Mouse (Mus musculus) erythroblast, embryonic 14.5 days (primary cell): ENCODE measurements around the gene Nfic. TPM values are rescaled to one million over a fixed set of nuclear protein-coding genes. Genes with fewer than 3 reads are reported as not detected.
A peak's percentile ranks its signal among the peaks of the same experiment; 100 is the strongest.

Source experiments
- H3K27me3 ChIP-seq: 2 replicates; pipeline ENCODE4 v1.6.1; 2012; ENCODE audit warnings: inconsistent platforms; ENCODE audit not compliant: control insufficient read depth
- H3K36me3 ChIP-seq: 2 replicates; pipeline ENCODE4 v1.6.1; 2012; ENCODE audit warnings: mild to moderate bottlenecking, inconsistent platforms; ENCODE audit not compliant: control insufficient read depth
- H3K4me1 ChIP-seq: 2 replicates; pipeline ENCODE4 v1.6.1; 2012; ENCODE audit warnings: inconsistent platforms; ENCODE audit not compliant: control insufficient read depth
- H3K4me3 ChIP-seq: replicated peaks from 2 replicates; pipeline ENCODE3; 2012; ENCODE audit warnings: moderate library complexity, mild to moderate bottlenecking, inconsistent platforms
- H3K9me3 ChIP-seq: 2 replicates; pipeline ENCODE4 v1.6.1; 2012; ENCODE audit warnings: low read length, inconsistent platforms, mixed read lengths; ENCODE audit not compliant: control insufficient read depth
- GATA1 ChIP-seq: IDR thresholded peaks from 2 replicates; pipeline ENCODE4 v1.6.1; 2012; ENCODE audit warnings: low read length, inconsistent platforms, mixed read lengths
- TAL1 ChIP-seq: IDR thresholded peaks from 3 replicates; pipeline ENCODE4 v1.6.1; 2012; ENCODE audit warnings: low read length, inconsistent platforms, mixed read lengths
- polyA plus RNA-seq: library from polyadenylated mRNA; stranded (reverse); fragments of >175 nt; gene quantifications from 2 replicates; pipeline ENCODE4 v1.2.3, GENCODE M21; 2012

The Nfic gene
- polyA plus RNA-seq, 1 experiment = 0.94 TPM

GRCm38 (mm10) chr10:81400371-81401204 lies 54.8 kb downstream of the Nfic start:
- Histone ChIP-seq H3K4me1 (peaks cover 28% of the 10 kb centered on the region), H3K36me3 (peaks cover 5% of the 10 kb centered on the region; the same call in 1 of the 2 replicates), H3K9me3 (no peaks in the 10 kb centered on the region), H3K27me3 (peaks cover 30% of the 10 kb centered on the region), H3K4me3 (no peak overlapping the region)
- TF ChIP-seq GATA1 (no peak), TAL1 (no peak)

GRCm38 (mm10) chr10:81399798-81400308 lies 55.6 kb downstream of the Nfic start:
- H3K9me3 ChIP-seq = no peaks in the 10 kb centered on the region
- TF ChIP-seq TAL1 = no peak
- TF ChIP-seq GATA1 = no peak
- H3K27me3 ChIP-seq = peaks cover 25% of the 10 kb centered on the region
- peaks cover 5% of the 10 kb centered on the region; the same call in 1 of the 2 replicates for H3K36me3 ChIP-seq
- no peak overlapping the region for H3K4me3 ChIP-seq
- H3K4me1 ChIP-seq = peaks cover 27% of the 10 kb centered on the region

- Histone ChIP-seq H3K9me3 (no peaks in the 10 kb centered on the region), H3K4me1 (peaks cover 23% of the 10 kb centered on the region)
Observed at GRCm38 (mm10) chr10:81399296-81399695, 56.1 kb downstream of the Nfic start.

GRCm38 (mm10) chr10:81396749-81397148 lies 58.7 kb downstream of the Nfic start:
- H3K4me3 ChIP-seq = no peak overlapping the region
- H3K27me3 ChIP-seq = peaks cover 4% of the 10 kb centered on the region
- peaks cover 35% of the 10 kb centered on the region for H3K4me1 ChIP-seq
- H3K9me3 ChIP-seq = no peaks in the 10 kb centered on the region
- H3K36me3 ChIP-seq = peaks cover 5% of the 10 kb centered on the region; the same call in 1 of the 2 replicates
- TF ChIP-seq TAL1 (no peak), GATA1 (no peak)

More at GRCm38 (mm10) chr10:81399296-81399695, 56.1 kb downstream of the Nfic start:
- no peak overlapping the region for H3K4me3 ChIP-seq
- TF ChIP-seq TAL1 = no peak
- TF ChIP-seq GATA1 = no peak
- H3K27me3 ChIP-seq = peaks cover 19% of the 10 kb centered on the region
- H3K36me3 ChIP-seq = peaks cover 5% of the 10 kb centered on the region; the same call in 1 of the 2 replicates

GRCm38 (mm10) chr10:81395865-81396264 lies 59.6 kb downstream of the Nfic start:
- H3K9me3 ChIP-seq = no peaks in the 10 kb centered on the region
- peaks cover 2% of the 10 kb centered on the region for H3K27me3 ChIP-seq
- H3K4me3 ChIP-seq = no peak overlapping the region
- H3K4me1 ChIP-seq = peaks cover 28% of the 10 kb centered on the region
- no peak for TF ChIP-seq TAL1
- TF ChIP-seq GATA1 = no peak
- H3K36me3 ChIP-seq = peaks cover 8% of the 10 kb centered on the region

GRCm38 (mm10) chr10:81395127-81395526 lies 60.3 kb downstream of the Nfic start:
- Histone ChIP-seq H3K27me3 (no peaks in the 10 kb centered on the region; the same call in none of the 2 replicates), H3K4me3 (no peak overlapping the region), H3K4me1 (peaks cover 25% of the 10 kb centered on the region), H3K36me3 (peaks cover 11% of the 10 kb centered on the region), H3K9me3 (no peaks in the 10 kb centered on the region)
- TF ChIP-seq TAL1 = no peak
- TF ChIP-seq GATA1 = no peak

- Histone ChIP-seq H3K27me3 (no peaks in the 10 kb centered on the region; the same call in none of the 2 replicates), H3K36me3 (peaks cover 23% of the 10 kb centered on the region), H3K4me1 (peaks cover 35% of the 10 kb centered on the region), H3K4me3 (peak overlapping the region; percentile 25), H3K9me3 (no peaks in the 10 kb centered on the region)
- TF ChIP-seq TAL1 (no peak), GATA1 (no peak)
Observed at GRCm38 (mm10) chr10:81393456-81394063, 61.9 kb downstream of the Nfic start.

GRCm38 (mm10) chr10:81392781-81393185 lies 62.7 kb downstream of the Nfic start, which contains the start of gene Smim24:
Smim24 (plus strand) TSS chr10:81393051.
- peak within 1 kb of the TSS; percentile 25 for H3K4me3 ChIP-seq
- H3K27me3 ChIP-seq = no peaks in the 10 kb centered on the region; the same call in none of the 2 replicates
- H3K4me1 ChIP-seq = peaks cover 40% of the 10 kb centered on the region
- TF ChIP-seq TAL1 = no peak
- peaks cover 30% of the 10 kb centered on the region for H3K36me3 ChIP-seq
- H3K9me3 ChIP-seq = no peaks in the 10 kb centered on the region

GRCm38 (mm10) chr10:81392270-81392669 lies 63.2 kb downstream of the Nfic start:
- Histone ChIP-seq H3K27me3 (no peaks in the 10 kb centered on the region; the same call in none of the 2 replicates), H3K36me3 (peaks cover 36% of the 10 kb centered on the region), H3K9me3 (no peaks in the 10 kb centered on the region), H3K4me1 (peaks cover 43% of the 10 kb centered on the region), H3K4me3 (no peak overlapping the region)
- no peak for TF ChIP-seq TAL1
- TF ChIP-seq GATA1 = no peak
